Mouse (Mus musculus) adrenal gland, postnatal 25 days (tissue): ENCODE results near the gene Gm10382. TPM values are rescaled to one million over a fixed set of nuclear protein-coding genes. Genes with fewer than 3 reads are reported as not detected.
A peak's percentile ranks its signal among the peaks of the same experiment; 100 is the strongest.
"Not testable (repeated sequence)": the region's sequence is repeated elsewhere in the genome, so short reads cannot be mapped to it uniquely, and the experiment has no call there.

Experiments
- DNase-seq: peaks from one replicate; pipeline ENCODE4 v3.0.0; 2021; ENCODE audit warnings: mixed read lengths
- total RNA-seq: library from RNA; stranded (reverse); gene quantifications from 2 replicates; pipeline ENCODE4 v1.2.3, GENCODE M21; 2021

Gm10382 gene
- total RNA-seq, 1 experiment from 2014 or later: not detected

- DNase-seq: no peak
These were observed 29.5 kb downstream of the Gm10382 start for GRCm38 (mm10) chr5:125418636-125419035.

DNA sequence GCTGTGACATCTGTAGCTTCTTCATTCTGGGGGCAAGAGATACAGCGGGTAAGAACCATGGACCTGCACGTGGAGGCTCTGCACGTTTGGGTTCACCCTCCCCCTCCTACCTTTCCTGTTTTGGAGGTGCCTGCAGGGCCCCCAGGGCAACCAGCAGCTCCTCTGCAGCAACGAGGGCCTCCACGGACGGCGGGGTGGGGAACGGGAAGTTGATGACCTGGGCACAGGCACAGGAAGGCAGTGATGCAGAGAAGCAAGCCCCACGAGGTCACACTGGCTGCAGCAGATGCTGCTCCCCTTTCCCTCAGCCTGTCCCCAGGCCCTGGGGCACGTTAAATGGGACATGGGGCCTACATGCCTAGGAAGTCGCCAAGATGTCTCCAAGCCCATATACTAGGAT, 30.0 kb downstream of the Gm10382 start:
- DNase-seq: no peak

DNA sequence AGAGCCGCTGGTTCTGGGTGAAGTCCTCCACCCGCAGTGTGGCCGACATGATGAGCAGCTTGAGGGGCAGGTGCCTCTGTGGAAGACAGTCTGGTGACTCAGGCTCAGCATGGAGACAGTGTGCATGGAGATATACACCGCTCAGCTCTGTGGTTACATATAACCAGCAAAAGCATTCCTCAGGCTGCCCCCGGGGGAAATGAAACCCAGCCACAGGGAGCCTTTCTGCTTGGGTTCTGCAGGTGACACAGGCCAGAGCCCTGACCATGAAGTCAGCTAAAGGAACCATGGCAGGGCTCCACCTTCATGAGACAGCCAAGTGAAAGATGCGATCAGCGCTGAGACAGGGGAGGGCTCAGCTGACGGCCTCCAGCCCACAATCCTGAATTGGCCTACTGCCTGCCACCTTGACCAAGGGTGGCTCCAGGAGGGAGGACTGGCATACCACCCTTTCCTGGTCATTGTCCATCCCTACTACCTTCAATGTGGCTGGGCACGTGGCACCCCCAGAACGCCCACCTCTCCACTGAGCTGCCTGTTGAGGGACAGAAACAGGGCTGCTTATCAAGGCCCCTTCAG, 36.7 kb downstream of the Gm10382 start:
- no peak for DNase-seq

DNA sequence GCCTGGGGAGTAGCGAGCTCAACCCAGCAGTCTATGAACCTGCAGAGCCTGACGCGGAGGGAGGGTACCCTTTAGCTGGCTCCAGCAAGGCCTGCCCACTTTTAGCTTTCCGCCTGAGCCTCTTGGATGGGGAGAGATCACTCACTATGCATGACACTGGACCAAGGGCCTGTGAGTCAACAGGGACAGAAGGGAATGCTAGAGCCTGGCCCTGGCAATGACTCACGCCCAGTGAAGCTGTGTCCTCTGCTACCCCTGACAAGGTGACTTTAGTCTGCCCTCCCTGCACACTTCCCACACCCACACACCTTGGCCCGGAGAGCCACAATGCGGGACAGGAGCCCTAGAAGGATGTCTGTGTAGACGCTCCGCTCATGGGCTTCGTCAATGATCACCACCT, 37.2 kb downstream of the Gm10382 start:
- peak; percentile 42 for DNase-seq

DNA sequence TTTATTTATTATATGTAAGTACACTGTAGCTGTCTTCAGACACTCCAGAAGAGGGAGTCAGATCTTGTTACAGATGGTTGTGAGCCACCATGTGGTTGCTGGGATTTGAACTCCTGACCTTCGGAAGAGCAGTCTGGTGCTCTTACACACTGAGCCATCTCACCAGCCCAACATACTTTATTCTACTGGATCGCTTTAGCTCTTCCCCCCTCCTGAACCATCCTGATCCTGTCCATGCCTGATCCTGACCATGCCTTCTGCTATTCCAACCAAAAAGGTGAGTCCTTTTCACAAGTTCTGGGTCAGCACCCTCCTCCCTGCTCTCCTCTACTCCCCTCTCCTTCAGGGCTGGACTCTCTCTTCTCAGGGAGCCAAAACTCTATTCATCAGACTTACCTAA, 43.2 kb downstream of the Gm10382 start:
- DNase-seq: not testable (repeated sequence)

DNA sequence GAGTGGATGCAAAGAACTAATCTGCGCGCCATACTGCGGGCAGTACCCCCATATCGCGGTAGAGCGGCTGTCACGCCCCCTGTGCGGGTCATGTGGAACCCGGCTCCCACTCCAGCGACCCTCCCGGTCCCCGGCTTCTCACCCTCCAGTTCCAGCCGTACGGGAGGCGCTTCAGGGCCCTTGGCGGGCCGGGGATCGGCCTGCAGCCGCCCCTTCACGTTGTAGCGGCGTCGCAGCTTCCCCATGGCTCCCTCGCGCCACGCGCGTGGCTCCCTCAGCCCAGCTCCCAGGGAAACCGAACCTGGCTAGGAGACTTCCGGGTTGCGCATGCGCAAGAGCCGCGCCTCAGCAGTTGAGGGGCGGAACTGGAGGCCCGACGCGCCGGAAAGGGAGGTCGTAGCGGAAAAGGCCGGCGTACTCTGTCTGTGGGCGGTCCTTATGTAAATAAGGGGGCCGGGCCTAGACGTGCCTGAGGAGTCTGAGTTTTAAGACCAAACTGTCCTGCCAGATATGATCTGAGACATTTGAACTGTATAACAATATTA, 44.7 kb downstream of the Gm10382 start, which contains the start of gene Dhx37:
Gene Dhx37 (minus strand): TSS at position 329 of the 545 bp plus-strand sequence.
- DNase-seq: peak; percentile 94

DNA sequence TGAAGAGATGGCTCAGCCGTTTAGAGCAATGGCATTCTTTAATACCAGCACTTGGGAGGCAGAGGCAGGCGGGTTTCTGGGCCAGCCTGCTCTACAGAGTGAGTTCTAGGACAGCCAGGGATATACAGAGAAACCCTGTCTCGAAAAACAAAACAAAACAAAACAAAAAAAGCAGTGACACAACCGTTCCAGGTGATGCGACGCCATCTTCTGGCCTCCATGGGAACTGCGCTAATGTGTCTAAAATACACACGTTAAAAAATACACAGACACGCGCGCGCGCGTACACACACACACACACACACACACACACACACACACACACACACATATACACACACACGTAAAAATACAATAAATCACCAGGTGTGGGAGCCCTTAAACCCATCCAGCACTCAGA, 45.2 kb downstream of the Gm10382 start:
- not testable (repeated sequence) for DNase-seq

Other genes starting within 250 kb of the Gm10382 start
- gene Ncor2, start 210.1 kb upstream of the Gm10382 start, total RNA-seq: 316 and 358 TPM in 2 replicates
- gene Scarb1, start 48.2 kb upstream of the Gm10382 start, total RNA-seq: 1,988 and 2,596 TPM in 2 replicates
- gene Ubc, start 880 bp downstream of the Gm10382 start, total RNA-seq: 1,462 and 1,631 TPM in 2 replicates
- gene Dhx37, start 44.8 kb downstream of the Gm10382 start, total RNA-seq: 17.5 and 25.9 TPM in 2 replicates
- 18.4 and 37.3 TPM in 2 replicates for gene Bri3bp, start 52.2 kb downstream of the Gm10382 start, total RNA-seq
- 88.5 and 93.5 TPM in 2 replicates for gene Aacs, start 86.5 kb downstream of the Gm10382 start, total RNA-seq
- 0.90 and 2.1 TPM in 2 replicates for gene Tmem132b, start 142.5 kb downstream of the Gm10382 start, total RNA-seq